Mouse (Mus musculus): ENCODE measurements around the gene Kcnmb3.

GRCm38 (mm10) chr3:32527181-32527580 is 35.1 kb upstream of the Kcnmb3 start:
- TF ChIP-seq CTCF (IDR thresholded peaks at IDR 0.05; ENCODE audit: control insufficient read depth, insufficient read depth, insufficient read length) = no peak
- no peak for TF ChIP-seq MAX (IDR thresholded peaks at IDR 0.05)
- no peak for TF ChIP-seq USF1 (IDR thresholded peaks at IDR 0.05; ENCODE audit: low read depth)
- no peak for TF ChIP-seq MYOG (IDR thresholded peaks at IDR 0.05; ENCODE audit: control insufficient read depth, extremely low read depth, insufficient read length)
- no peak for TF ChIP-seq FOSL1 (IDR thresholded peaks at IDR 0.05; ENCODE audit: insufficient read depth, low read length, poor library complexity, severe bottlenecking)
- TF ChIP-seq MYOD1 (IDR thresholded peaks at IDR 0.05; ENCODE audit: control insufficient read depth, insufficient read length, low read depth) = no peak
- no peak for TF ChIP-seq CEBPB (IDR thresholded peaks at IDR 0.05; ENCODE audit: low read depth)

All from C2C12 (cell line).